Mouse (Mus musculus) limb, embryonic 15.5 days (tissue): ENCODE results near the gene Gosr1. TPM values are rescaled to one million over a fixed set of nuclear protein-coding genes. Genes with fewer than 3 reads are reported as not detected.
"Not testable (repeated sequence)": the region's sequence is repeated elsewhere in the genome, so short reads cannot be mapped to it uniquely, and the experiment has no call there.

Experiments used
- ATAC-seq: fragments of 200-750 bp; cut with Nextera tagmentation; 2 replicates; pipeline ENCODE4 v1.8.0; 2017; ENCODE audit warnings: low read depth, moderate TSS enrichment; ENCODE audit not compliant: insufficient number of reproducible peaks, low FRiP score, low TSS enrichment
- H3K27ac ChIP-seq: fragments of 300-500 bp; sonication (generic); 2 replicates; pipeline ENCODE4 v1.5.1; 2015; ENCODE audit warnings: moderate library complexity, mild to moderate bottlenecking, inconsistent platforms
- H3K27me3 ChIP-seq: fragments of 300-500 bp; sonication (generic); 2 replicates; pipeline ENCODE4 v1.6.1; 2015; ENCODE audit warnings: inconsistent platforms
- H3K36me3 ChIP-seq: fragments of 300-500 bp; sonication (generic); 2 replicates; pipeline ENCODE4 v1.6.1; 2015; ENCODE audit warnings: inconsistent platforms
- H3K4me1 ChIP-seq: fragments of 300-500 bp; sonication (generic); 2 replicates; pipeline ENCODE4 v1.6.1; 2015; ENCODE audit warnings: inconsistent platforms
- H3K4me2 ChIP-seq: fragments of 300-500 bp; sonication (generic); 2 replicates; pipeline ENCODE4 v1.6.1; 2015; ENCODE audit warnings: mild to moderate bottlenecking, inconsistent platforms
- H3K4me3 ChIP-seq: fragments of 300-500 bp; sonication (generic); 2 replicates; pipeline ENCODE4 v1.5.1; 2015; ENCODE audit warnings: mild to moderate bottlenecking, inconsistent platforms
- H3K9ac ChIP-seq: fragments of 300-500 bp; sonication (generic); 2 replicates; pipeline ENCODE4 v1.6.1; 2015; ENCODE audit warnings: inconsistent platforms
- H3K9me3 ChIP-seq: fragments of 300-500 bp; sonication (generic); 2 replicates; pipeline ENCODE4 v1.6.1; 2016; ENCODE audit warnings: inconsistent platforms
- WGBS: fragments of 180-500 bp; shearing (Covaris S2); methylation state at CpG from one replicate; pipeline ENCODE4 v1.1.7; 2015; 5-methylcytosine and 5-hydroxymethylcytosine counted together
- polyA plus RNA-seq: library from polyadenylated mRNA; unstranded; fragments of >200 nt; fragmentation: Nextera tagmentation; extraction: Ambion mirVana; gene quantifications from 2 replicates; pipeline ENCODE4 v1.2.1, GENCODE M21; 2015

The Gosr1 gene
- polyA plus RNA-seq: 23.1 and 29.5 TPM in 2 replicates

DNA sequence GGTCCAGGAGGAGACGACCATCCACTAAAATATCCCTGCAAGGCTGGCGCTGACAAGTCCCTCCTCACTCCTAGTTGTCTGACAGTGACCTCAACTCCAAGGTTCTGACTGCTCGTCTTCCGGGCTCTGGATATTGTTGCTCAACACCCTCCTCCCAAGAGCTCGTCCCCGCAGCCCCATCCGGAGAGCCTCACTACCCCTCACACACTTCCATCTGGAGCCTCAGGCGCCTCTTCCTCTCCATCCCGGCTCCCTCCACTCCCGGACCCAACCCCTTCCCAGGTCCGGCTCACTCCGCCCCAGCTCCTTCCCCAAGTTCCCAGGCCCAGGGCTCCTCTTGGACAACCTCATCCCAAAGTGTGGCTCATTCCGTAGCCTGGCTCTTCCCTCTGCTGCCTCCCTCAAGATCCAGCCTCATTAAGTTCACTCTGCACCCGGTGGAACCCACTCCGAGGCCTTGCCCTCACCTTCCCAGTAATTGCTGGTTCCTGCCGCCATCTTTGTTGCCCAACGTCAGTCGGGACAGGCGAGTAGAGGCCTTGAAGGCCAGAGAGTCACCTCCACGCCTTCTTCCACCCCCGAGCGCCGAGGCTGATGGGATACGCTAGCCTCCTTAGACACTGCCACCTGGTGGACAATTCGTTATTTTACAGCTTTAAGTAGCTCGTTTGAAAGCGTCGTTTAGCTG lies at the start of gene Gosr1:
TSS of gene Gosr1 (minus strand) at position 527 of the 688 bp plus-strand sequence.
- Histone ChIP-seq H3K4me1 (peaks cover 6% of the 10 kb centered on the region; the same call in 1 of the 2 replicates), H3K27ac (peak within 1 kb of the TSS; percentile 90), H3K4me3 (peak within 1 kb of the TSS; percentile 86), H3K9ac (peak within 1 kb of the TSS; percentile 95), H3K4me2 (peak within 1 kb of the TSS; percentile 59), H3K9me3 (no peaks in the 10 kb centered on the region), H3K27me3 (0 out of 2 replicates have a peak, but pooled peaks cover 5% of the 10 kb centered on the region), H3K36me3 (peaks cover 23% of the 10 kb centered on the region)
- WGBS: under 1% methylated on average over 28 of the region's 28 CpGs
- ATAC-seq: peak; percentile 89

DNA sequence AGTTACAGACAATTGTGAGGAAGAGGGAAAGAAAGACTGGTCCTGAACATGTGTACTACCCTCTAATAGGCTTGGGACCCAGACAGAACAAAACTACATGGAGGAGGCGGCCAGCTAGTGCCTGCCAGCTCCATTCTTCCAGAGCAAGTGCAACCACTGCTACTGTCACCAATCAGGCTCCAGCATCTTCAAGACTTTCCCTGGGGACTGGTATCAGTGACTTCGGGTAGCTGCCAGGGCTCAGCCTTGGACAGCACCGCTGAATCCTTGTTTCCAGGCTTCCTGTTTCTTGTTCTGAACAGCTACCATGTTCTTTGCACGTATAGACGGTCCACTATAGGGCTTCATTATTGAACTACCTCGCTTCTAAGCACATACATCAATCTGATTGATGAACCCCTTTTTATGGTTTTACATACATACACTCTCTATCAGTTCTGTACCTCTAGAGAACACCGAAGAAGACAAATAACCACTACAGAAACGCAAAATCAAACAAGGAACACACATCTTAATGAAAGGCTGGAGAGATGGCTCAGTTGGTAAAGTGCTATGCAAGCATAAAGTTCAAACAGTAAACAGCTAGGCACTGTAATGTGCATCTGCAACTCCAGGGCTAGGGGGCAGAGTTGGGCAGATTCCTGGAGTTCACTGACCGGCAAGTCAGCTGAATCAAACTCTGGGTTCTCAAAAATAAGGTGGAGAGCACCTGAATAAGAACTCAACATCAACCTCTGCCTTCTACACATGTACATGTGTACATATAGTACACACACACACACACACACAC lies 47.5 kb upstream of the Gosr1 start:
- WGBS: 85% methylated on average over 9 of the region's 9 CpGs

DNA sequence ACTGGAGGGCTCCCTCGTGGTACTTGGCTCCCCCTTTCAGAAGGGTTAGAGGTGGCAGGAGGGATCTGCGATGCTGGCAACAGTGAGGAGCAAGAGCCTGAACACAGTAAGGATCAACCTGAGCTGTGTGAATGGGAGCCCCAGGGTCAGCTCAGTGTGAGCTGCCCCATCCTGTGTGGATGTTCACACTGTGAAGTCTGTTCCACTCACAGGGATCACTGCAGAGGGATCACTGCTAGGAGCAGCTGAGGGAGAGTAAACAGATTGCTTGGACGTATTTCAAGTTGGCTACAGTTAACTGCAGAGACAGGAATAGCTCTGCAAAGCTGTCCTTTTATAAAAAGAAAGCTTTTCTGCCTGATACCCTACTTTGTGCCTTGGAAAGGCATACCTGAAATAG lies 46.1 kb upstream of the Gosr1 start:
- Histone ChIP-seq H3K36me3 (peaks cover 41% of the 10 kb centered on the region), H3K4me2 (no peak overlapping the region), H3K27me3 (no peaks in the 10 kb centered on the region), H3K4me1 (no peaks in the 10 kb centered on the region), H3K27ac (no peak overlapping the region), H3K9me3 (no peaks in the 10 kb centered on the region), H3K9ac (no peak overlapping the region), H3K4me3 (no peak overlapping the region)
- WGBS: 65% methylated on average over 3 of the region's 3 CpGs
- no peak for ATAC-seq

More for the DNA sequence above, 47.5 kb upstream of the Gosr1 start:
- H3K9me3 ChIP-seq: no peaks in the 10 kb centered on the region
- H3K9ac ChIP-seq: no peak overlapping the region
- H3K27ac ChIP-seq: no peak overlapping the region
- no peaks in the 10 kb centered on the region for H3K27me3 ChIP-seq
- H3K4me1 ChIP-seq: no peaks in the 10 kb centered on the region
- no peak for ATAC-seq
- H3K4me3 ChIP-seq: no peak overlapping the region
- no peak overlapping the region for H3K4me2 ChIP-seq
- H3K36me3 ChIP-seq: peaks cover 30% of the 10 kb centered on the region

DNA sequence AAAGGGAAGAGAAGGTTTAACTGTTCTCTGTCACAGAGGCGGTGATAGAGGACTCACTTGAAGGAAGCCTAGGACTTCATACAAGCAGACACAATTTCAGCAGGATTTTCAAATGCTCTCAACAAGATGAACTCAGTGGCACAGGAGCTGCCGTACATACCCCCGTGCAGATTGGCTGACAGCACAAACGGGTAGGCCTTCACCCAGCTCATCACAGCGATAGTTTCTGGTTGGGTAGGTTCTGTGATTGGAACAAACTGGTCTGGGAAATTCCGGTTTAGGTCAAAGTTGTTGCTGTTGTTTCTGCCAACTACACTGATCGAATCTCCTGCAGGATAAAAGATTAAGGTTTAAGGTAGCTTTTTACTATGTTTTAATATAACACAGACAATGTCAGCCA lies 45.2 kb upstream of the Gosr1 start:
- no peaks in the 10 kb centered on the region for H3K9me3 ChIP-seq
- H3K9ac ChIP-seq: no peak overlapping the region
- 93% methylated on average over 7 of the region's 7 CpGs for WGBS
- peaks cover 43% of the 10 kb centered on the region for H3K36me3 ChIP-seq
- H3K4me3 ChIP-seq: no peak overlapping the region
- H3K27ac ChIP-seq: no peak overlapping the region
- no peak for ATAC-seq
- H3K27me3 ChIP-seq: no peaks in the 10 kb centered on the region
- H3K4me2 ChIP-seq: no peak overlapping the region
- no peaks in the 10 kb centered on the region for H3K4me1 ChIP-seq

DNA sequence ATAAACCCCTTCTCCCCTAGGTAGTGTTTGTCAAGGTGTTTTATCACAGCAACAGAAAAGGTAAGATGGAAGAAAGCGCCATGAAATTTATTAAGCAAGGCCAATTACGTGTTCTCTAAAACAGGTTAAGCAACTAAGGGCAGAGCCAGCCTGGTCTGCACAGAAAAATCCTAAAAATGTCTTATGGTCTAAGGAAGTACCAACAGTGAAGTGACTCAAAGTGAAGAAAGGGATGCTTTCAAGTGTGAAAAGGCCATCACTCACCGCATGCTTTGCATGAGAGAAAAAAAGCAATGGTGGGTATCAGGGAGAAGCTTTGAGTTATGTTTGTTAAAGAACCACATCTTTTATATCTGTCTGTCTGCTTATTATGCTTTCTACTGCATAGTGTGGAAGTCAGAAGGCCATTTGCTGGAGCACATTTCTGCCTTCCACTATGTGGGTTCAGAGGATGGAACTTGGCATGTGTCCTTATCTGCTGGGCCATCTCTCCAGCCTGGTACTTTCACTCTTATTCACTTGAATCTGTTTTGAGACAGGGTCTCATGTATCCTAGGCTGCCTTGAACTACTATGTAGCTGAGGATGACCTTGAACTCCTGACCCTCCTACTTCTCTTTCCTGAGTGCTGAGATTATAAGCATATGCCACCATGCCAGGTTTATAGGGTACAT lies 43.8 kb upstream of the Gosr1 start:
- H3K9me3 ChIP-seq: no peaks in the 10 kb centered on the region
- no peak overlapping the region for H3K4me3 ChIP-seq
- H3K4me1 ChIP-seq: no peaks in the 10 kb centered on the region
- no peaks in the 10 kb centered on the region for H3K27me3 ChIP-seq
- no peak overlapping the region for H3K27ac ChIP-seq
- no peak overlapping the region for H3K9ac ChIP-seq
- H3K4me2 ChIP-seq: no peak overlapping the region
- 81% methylated on average over 3 of the region's 3 CpGs for WGBS
- no peak for ATAC-seq
- H3K36me3 ChIP-seq: peaks cover 44% of the 10 kb centered on the region

DNA sequence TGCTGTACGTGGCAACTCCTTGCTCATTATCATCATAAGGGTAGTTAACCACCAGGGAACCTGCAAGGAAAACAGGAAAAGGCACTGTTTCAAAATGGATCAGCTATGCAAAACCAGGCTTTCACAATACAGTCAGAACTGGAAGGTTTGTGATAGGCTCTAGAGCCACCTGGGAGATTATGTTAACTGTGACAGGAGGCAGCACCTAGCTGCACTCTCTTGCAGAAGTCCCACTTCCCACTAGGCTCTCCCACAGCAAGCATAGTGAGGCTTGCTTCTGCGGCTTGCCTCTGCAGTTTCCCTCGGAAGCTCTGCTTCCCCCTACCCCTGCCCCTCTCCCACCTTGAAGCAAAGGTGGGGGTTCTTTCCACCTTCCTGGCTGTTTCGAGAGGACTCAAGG lies 42.6 kb upstream of the Gosr1 start:
- Histone ChIP-seq H3K4me2 (no peak overlapping the region), H3K36me3 (peaks cover 51% of the 10 kb centered on the region), H3K4me1 (no peaks in the 10 kb centered on the region), H3K27ac (no peak overlapping the region), H3K27me3 (no peaks in the 10 kb centered on the region), H3K9me3 (no peaks in the 10 kb centered on the region), H3K9ac (no peak overlapping the region), H3K4me3 (no peak overlapping the region)
- ATAC-seq: no peak
- 65% methylated on average over 4 of the region's 4 CpGs for WGBS

DNA sequence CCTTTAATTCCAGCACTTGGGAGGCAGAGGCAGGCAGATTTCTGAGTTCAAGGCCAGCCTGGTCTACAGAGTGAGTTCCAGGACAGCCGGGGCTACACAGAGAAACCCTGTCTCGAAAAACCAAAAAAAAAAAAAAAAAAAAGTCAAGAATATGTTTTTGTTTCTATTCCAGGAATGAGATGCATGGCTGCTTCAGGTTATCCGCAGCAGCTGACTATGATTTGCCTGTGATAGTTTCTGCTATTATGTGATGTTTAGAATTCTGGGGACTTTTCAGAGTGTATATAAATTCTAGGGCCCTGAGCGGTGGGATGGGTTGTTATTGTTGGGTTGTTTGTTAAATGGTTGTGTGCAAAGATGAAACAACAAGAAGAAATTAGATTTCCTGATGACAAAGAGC lies 41.7 kb upstream of the Gosr1 start:
- H3K36me3 ChIP-seq: peaks cover 45% of the 10 kb centered on the region
- H3K27me3 ChIP-seq, H3K4me3 ChIP-seq, H3K9me3 ChIP-seq, H3K4me2 ChIP-seq, ATAC-seq, H3K9ac ChIP-seq, H3K4me1 ChIP-seq, H3K27ac ChIP-seq: not testable (repeated sequence)
- WGBS: 88% methylated on average over 4 of the region's 4 CpGs

DNA sequence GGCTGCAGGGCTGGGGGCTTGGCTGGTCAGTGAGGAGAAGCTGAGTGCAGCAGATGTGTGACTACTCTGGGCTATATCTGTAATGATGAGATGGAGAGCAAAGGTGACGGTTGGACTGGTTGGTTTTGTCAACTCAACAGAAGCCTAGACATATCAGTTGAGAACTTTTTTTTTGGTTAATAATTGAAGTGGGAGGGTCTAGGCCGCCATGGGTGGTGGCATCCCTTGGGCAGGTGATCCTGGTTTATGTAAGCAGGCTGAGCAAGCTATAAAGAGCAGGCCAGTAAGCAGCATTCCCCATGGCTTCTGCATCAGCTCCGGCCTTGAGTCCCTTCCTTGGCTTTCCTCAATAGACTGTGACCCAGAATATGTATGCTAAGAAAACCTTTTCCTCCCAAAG lies 39.9 kb upstream of the Gosr1 start:
- ATAC-seq: no peak
- 89% methylated on average over 3 of the region's 3 CpGs for WGBS
- no peaks in the 10 kb centered on the region for H3K27me3 ChIP-seq
- H3K9me3 ChIP-seq: no peaks in the 10 kb centered on the region
- H3K27ac ChIP-seq: no peak overlapping the region
- no peak overlapping the region for H3K9ac ChIP-seq
- no peaks in the 10 kb centered on the region for H3K4me1 ChIP-seq
- peaks cover 57% of the 10 kb centered on the region for H3K36me3 ChIP-seq
- no peak overlapping the region for H3K4me2 ChIP-seq
- H3K4me3 ChIP-seq: no peak overlapping the region

DNA sequence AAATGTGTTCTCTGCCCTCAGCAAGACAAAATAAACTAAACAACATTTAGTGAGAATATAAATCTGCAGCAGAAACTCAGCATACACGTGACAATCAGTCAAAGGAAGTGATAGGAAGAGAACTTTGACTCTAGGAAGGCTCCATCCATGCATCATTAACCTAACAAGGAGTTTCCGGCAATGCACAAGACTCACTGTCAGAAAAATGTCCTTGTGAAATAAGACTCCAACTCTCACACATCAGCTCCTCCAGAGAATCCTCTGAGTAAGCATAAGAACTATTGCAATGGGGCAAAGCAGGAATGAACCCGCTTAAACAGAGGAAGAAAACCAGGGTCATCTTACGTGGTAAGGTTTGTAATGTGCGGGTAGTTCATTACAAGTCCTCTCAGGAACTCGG lies 33.9 kb upstream of the Gosr1 start:
- 85% methylated on average over 6 of the region's 6 CpGs for WGBS
- no peak for ATAC-seq
- peaks cover 49% of the 10 kb centered on the region for H3K36me3 ChIP-seq
- no peak overlapping the region for H3K4me3 ChIP-seq
- H3K27ac ChIP-seq: no peak overlapping the region
- no peaks in the 10 kb centered on the region for H3K9me3 ChIP-seq
- no peak overlapping the region for H3K4me2 ChIP-seq
- no peaks in the 10 kb centered on the region for H3K27me3 ChIP-seq
- H3K9ac ChIP-seq: no peak overlapping the region
- H3K4me1 ChIP-seq: no peaks in the 10 kb centered on the region

DNA sequence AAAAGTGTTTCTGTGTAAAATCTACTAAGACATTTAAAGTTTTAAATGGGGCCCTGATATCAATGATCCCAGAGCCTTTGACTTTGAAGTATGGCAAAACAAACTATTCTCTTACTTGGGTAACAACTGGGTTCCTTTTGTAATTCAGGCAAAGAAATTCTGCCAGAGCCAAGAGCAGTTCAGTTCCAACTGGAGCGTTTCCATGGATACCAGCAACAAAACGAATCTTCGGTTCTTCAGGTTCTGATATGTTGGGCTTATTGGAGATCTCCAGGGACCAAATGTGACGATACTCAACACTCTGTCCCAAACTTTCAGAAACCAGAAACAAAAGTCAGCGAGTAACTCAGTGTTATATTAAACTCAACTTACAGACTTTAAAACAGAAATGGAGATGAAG lies 31.9 kb upstream of the Gosr1 start:
- H3K36me3 ChIP-seq: peaks cover 57% of the 10 kb centered on the region
- no peaks in the 10 kb centered on the region for H3K4me1 ChIP-seq
- H3K9ac ChIP-seq: no peak overlapping the region
- no peaks in the 10 kb centered on the region for H3K27me3 ChIP-seq
- no peak overlapping the region for H3K4me2 ChIP-seq
- ATAC-seq: no peak
- H3K9me3 ChIP-seq: no peaks in the 10 kb centered on the region
- no peak overlapping the region for H3K4me3 ChIP-seq
- 87% methylated on average over 5 of the region's 5 CpGs for WGBS
- H3K27ac ChIP-seq: no peak overlapping the region

DNA sequence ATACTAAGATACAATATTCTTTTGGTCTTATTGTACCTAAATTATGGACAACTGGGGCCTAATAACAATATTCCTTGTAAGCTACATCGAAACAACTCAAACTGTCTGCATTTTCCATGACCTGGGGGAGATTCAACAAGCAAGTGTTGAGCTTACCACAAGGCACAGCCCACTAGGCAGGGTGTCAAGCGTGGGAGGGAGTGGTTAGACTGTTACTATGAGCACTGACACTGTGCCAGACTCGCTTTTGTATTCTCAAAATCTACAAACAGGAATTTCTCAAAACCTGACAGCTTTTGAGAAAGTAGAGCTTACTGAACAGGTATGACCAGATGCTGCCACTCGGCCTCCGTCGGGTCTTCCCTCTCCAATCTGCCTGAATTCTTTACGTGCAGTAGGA lies 28.0 kb upstream of the Gosr1 start:
- H3K36me3 ChIP-seq: peaks cover 37% of the 10 kb centered on the region

DNA sequence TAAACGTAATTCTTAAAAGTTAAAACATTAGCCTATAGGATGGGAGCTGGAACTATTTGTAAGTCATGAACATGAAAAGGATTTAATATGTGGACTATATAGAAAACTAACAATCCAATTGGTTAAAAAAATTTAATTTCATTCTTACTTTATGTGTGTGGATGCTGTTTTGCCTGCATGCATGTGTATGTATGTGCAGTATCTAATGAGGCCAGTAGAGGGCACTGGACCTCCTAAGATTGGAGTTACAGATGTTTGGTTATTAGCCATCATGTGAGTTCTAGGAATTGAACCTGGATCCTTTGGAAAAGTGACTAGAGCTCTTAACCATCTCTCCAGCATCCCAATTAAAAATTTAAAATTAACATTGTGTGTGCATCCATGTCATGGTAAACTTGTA lies 25.9 kb upstream of the Gosr1 start:
- Histone ChIP-seq H3K9me3 (no peaks in the 10 kb centered on the region), H3K4me1 (no peaks in the 10 kb centered on the region), H3K4me3 (no peak overlapping the region), H3K36me3 (peaks cover 49% of the 10 kb centered on the region), H3K4me2 (no peak overlapping the region), H3K9ac (no peak overlapping the region), H3K27ac (no peak overlapping the region), H3K27me3 (no peaks in the 10 kb centered on the region)
- ATAC-seq: no peak
- WGBS: 95% methylated on average over 1 of the region's 1 CpGs

More for the DNA sequence above, 28.0 kb upstream of the Gosr1 start:
- H3K9me3 ChIP-seq: no peaks in the 10 kb centered on the region
- H3K27me3 ChIP-seq: no peaks in the 10 kb centered on the region
- H3K9ac ChIP-seq: no peak overlapping the region
- no peaks in the 10 kb centered on the region for H3K4me1 ChIP-seq
- no peak overlapping the region for H3K27ac ChIP-seq
- 81% methylated on average over 7 of the region's 7 CpGs for WGBS
- no peak overlapping the region for H3K4me3 ChIP-seq
- no peak for ATAC-seq
- no peak overlapping the region for H3K4me2 ChIP-seq
